Mouse (Mus musculus) NIH3T3 (cell line): ENCODE measurements at regions not wholly inside any gene's neighbourhood (a gene's known extent, or its start where the extent isn't known, plus 50 kb on each side); places are given as distances from the start of the nearest gene placed in this dataset.

Source experiments
- DNase-seq: peaks from one replicate; pipeline ENCODE4 v3.0.0-alpha.2; 2012; ENCODE audit warnings: low read depth

- no peak for DNase-seq
Observed at GRCm38 (mm10) chrX:42431851-42432635, 57.4 kb upstream of the Tex13c2 start.
